Mouse (Mus musculus): ENCODE measurements around the gene Dpf3. TPM values are rescaled to one million over a fixed set of nuclear protein-coding genes. Genes with fewer than 3 reads are reported as not detected.

Dpf3 gene
- total RNA-seq, 4 experiments from 2014 or later: 16.3 to 26.0 (median 20.2) TPM

- no peak for DNase-seq (ENCODE audit: low spot score in 2 of 2)
Observed at GRCm38 (mm10) chr12:83298358-83298757, 189.2 kb downstream of the Dpf3 start.

GRCm38 (mm10) chr12:83295031-83295430 is 192.5 kb downstream of the Dpf3 start:
- DNase-seq (ENCODE audit: low spot score in 2 of 2): no peak

GRCm38 (mm10) chr12:83291915-83292314 is 195.6 kb downstream of the Dpf3 start:
- DNase-seq (ENCODE audit: low spot score in 2 of 2): peak in 1 of 2 experiments; percentile 37

GRCm38 (mm10) chr12:83286496-83287492 is 200.7 kb downstream of the Dpf3 start:
- peak; percentile 48 to 58 for DNase-seq (ENCODE audit: low spot score in 2 of 2)

- no peak for DNase-seq (ENCODE audit: low spot score in 2 of 2)
Observed at GRCm38 (mm10) chr12:83283591-83284320, 203.8 kb downstream of the Dpf3 start.

- DNase-seq (ENCODE audit: low spot score in 2 of 2): no peak
Observed at GRCm38 (mm10) chr12:83277537-83278441, 209.7 kb downstream of the Dpf3 start.

- DNase-seq (ENCODE audit: low spot score in 2 of 2): no peak
Observed at GRCm38 (mm10) chr12:83271215-83271614, 216.3 kb downstream of the Dpf3 start.

GRCm38 (mm10) chr12:83268504-83268922 is 219.0 kb downstream of the Dpf3 start:
- DNase-seq (ENCODE audit: low spot score in 2 of 2): peak; percentile 58 to 61

GRCm38 (mm10) chr12:83260540-83260939 is 227.0 kb downstream of the Dpf3 start:
- DNase-seq (ENCODE audit: low spot score in 2 of 2): no peak

- no peak for DNase-seq (ENCODE audit: low spot score in 2 of 2)
Observed at GRCm38 (mm10) chr12:83254399-83254798, 233.1 kb downstream of the Dpf3 start.

- DNase-seq (ENCODE audit: low spot score in 2 of 2): no peak
Observed at GRCm38 (mm10) chr12:83249066-83249465, 238.4 kb downstream of the Dpf3 start.

- no peak for DNase-seq (ENCODE audit: low spot score in 2 of 2)
Observed at GRCm38 (mm10) chr12:83248636-83249035, 238.9 kb downstream of the Dpf3 start.

- DNase-seq (ENCODE audit: low spot score in 2 of 2): no peak
Observed at GRCm38 (mm10) chr12:83247669-83248068, 239.8 kb downstream of the Dpf3 start.

GRCm38 (mm10) chr12:83241022-83241421 is 246.5 kb downstream of the Dpf3 start:
- no peak for DNase-seq (ENCODE audit: low spot score in 2 of 2)

GRCm38 (mm10) chr12:83240571-83240970 is 246.9 kb downstream of the Dpf3 start:
- no peak for DNase-seq (ENCODE audit: low spot score in 2 of 2)

- no peak for DNase-seq (ENCODE audit: low spot score in 2 of 2)
Observed at GRCm38 (mm10) chr12:83235781-83236180, 251.7 kb downstream of the Dpf3 start.

- no peak for DNase-seq (ENCODE audit: low spot score in 2 of 2)
Observed at GRCm38 (mm10) chr12:83234981-83235380, 252.5 kb downstream of the Dpf3 start.

GRCm38 (mm10) chr12:83233651-83234050 is 253.9 kb downstream of the Dpf3 start:
- DNase-seq (ENCODE audit: low spot score in 2 of 2): no peak

GRCm38 (mm10) chr12:83232916-83233315 is 254.6 kb downstream of the Dpf3 start:
- no peak for DNase-seq (ENCODE audit: low spot score in 2 of 2)

GRCm38 (mm10) chr12:83231258-83231657 is 256.3 kb downstream of the Dpf3 start:
- no peak for DNase-seq (ENCODE audit: low spot score in 2 of 2)

- DNase-seq (ENCODE audit: low spot score in 2 of 2): no peak
Observed at GRCm38 (mm10) chr12:83229683-83230082, 257.8 kb downstream of the Dpf3 start.
